Mouse (Mus musculus): ENCODE measurements around the gene Lman2. TPM values are rescaled to one million over a fixed set of nuclear protein-coding genes. Genes with fewer than 3 reads are reported as not detected.
A peak's percentile ranks its signal among the peaks of the same experiment; 100 is the strongest.

The Lman2 gene
- polyA plus RNA-seq, 1 experiment from 2014 or later = 91.7 TPM

DNA sequence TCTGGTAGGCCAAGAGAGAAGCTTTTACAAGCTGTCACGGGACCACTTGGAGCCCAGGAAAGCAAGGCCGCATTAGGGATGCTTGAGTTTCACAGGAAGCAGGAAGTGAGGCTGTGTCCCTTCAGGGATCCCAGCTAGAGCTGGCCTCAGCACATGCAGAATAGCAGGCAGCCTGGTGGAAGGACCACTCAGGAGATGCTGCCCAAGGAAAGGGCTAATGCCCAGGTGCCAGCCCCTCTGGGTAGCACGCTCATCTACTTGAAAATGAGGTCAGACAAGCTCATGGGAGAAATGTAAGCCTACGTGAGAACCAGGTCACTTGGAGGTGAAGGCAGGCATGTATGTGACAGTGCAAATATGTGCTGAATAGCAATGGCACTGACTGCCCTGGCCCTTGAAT lies 35.4 kb downstream of the Lman2 start:
- peaks cover 40% of the 10 kb centered on the region for H3K4me1 ChIP-seq (ENCODE audit: control insufficient read depth, insufficient read depth, low read length)
- H3K9ac ChIP-seq (replicated peaks; ENCODE audit: low read depth, low read length) = no peak overlapping the region
- 36% methylated on average over 4 of the region's 4 CpGs for WGBS
- H3K4me3 ChIP-seq (ENCODE audit: low read depth, low read length) = no peak overlapping the region
- H3K36me3 ChIP-seq (ENCODE audit: control insufficient read depth, insufficient read depth, low read length) = peaks cover 30% of the 10 kb centered on the region
- no peak overlapping the region for H3K4me2 ChIP-seq (replicated peaks; ENCODE audit: low read depth, low read length)
- H3K9me3 ChIP-seq (ENCODE audit: control insufficient read depth, low read depth, low read length) = no peaks in the 10 kb centered on the region
- H3K27ac ChIP-seq (ENCODE audit: low read length) = no peak overlapping the region
- no peak for ATAC-seq (ENCODE audit: insufficient number of reproducible peaks, insufficient read depth, low FRiP score, low read depth)
- H3K27me3 ChIP-seq (ENCODE audit: control insufficient read depth, insufficient read depth, low read length) = no peaks in the 10 kb centered on the region

DNA sequence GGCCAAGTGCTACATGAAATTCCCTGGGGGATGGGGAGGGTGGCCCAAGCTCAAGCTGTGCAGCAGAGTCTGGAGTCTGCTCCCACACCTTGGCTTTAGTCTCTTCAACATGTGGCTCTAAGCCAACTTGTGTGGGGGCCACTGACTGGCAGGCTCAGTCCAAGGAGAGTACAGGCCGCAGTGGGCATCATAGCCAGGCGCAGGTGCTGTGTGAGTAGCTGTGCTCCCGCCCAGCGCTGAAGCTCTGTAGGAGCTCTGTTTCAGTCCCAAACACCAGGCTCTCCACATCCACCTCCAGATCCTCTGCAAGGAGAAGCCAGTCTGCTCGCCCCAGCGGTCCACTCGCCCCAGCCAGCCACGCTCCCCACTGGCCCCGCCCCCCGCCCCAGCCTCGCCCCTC lies 37.0 kb downstream of the Lman2 start:
- no peak overlapping the region for H3K4me3 ChIP-seq (ENCODE audit: low read depth, low read length)
- ATAC-seq (ENCODE audit: insufficient number of reproducible peaks, insufficient read depth, low FRiP score, low read depth) = no peak
- H3K9ac ChIP-seq (replicated peaks; ENCODE audit: low read depth, low read length) = no peak overlapping the region
- 0 out of 2 replicates have a peak overlapping the region, but pooled peaks have one; percentile 33 for H3K27ac ChIP-seq (ENCODE audit: low read length)
- no peaks in the 10 kb centered on the region for H3K27me3 ChIP-seq (ENCODE audit: control insufficient read depth, insufficient read depth, low read length)
- H3K9me3 ChIP-seq (ENCODE audit: control insufficient read depth, low read depth, low read length) = no peaks in the 10 kb centered on the region
- peaks cover 30% of the 10 kb centered on the region for H3K36me3 ChIP-seq (ENCODE audit: control insufficient read depth, insufficient read depth, low read length)
- no peak overlapping the region for H3K4me2 ChIP-seq (replicated peaks; ENCODE audit: low read depth, low read length)
- WGBS = 61% methylated on average over 11 of the region's 11 CpGs
- peaks cover 41% of the 10 kb centered on the region for H3K4me1 ChIP-seq (ENCODE audit: control insufficient read depth, insufficient read depth, low read length)

DNA sequence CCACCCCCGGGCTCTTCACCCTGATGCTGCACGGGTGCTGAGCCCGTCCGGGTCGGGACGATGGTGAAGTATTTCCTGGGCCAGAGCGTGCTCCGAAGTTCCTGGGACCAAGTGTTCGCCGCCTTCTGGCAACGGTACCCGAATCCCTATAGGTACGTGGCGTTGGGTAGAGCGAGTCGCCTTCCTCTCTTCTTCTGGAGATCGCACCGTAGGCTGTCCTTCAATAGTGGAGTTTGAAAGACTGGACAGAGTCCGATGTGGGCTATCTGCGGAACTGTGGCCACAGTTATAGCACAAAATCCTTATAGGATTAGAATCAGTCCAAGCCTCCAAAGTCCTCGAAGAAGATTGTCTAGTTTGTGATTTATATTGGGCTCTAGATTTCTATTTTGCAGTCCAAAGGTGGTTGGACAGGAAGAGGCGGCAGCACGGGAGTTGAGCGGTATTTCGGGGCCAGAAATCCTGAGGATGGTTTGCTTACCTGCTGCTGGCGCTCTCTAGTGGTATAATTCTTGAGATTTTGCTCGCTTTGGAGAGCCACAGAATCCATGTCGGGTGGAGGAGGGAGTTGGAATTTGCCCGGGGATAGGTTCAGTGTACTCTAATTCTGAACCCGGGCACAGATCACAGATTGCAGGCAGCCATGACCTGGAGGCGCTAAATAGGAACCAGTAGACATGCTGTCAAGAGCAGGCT lies 40.3 kb downstream of the Lman2 start:
- Histone ChIP-seq H3K36me3 (ENCODE audit: control insufficient read depth, insufficient read depth, low read length) (peaks cover 48% of the 10 kb centered on the region), H3K4me1 (ENCODE audit: control insufficient read depth, insufficient read depth, low read length) (peaks cover 25% of the 10 kb centered on the region), H3K27me3 (ENCODE audit: control insufficient read depth, insufficient read depth, low read length) (no peaks in the 10 kb centered on the region), H3K9me3 (ENCODE audit: control insufficient read depth, low read depth, low read length) (no peaks in the 10 kb centered on the region), H3K9ac (replicated peaks; ENCODE audit: low read depth, low read length) (peak overlapping the region; percentile 93), H3K4me2 (replicated peaks; ENCODE audit: low read depth, low read length) (peak overlapping the region; percentile 95), H3K4me3 (ENCODE audit: low read depth, low read length) (peak overlapping the region; percentile 98), H3K27ac (ENCODE audit: low read length) (peak overlapping the region; percentile 90)
- under 1% methylated on average over 31 of the region's 31 CpGs for WGBS
- ATAC-seq (ENCODE audit: insufficient number of reproducible peaks, insufficient read depth, low FRiP score, low read depth) = no peak; the same call in 1 of the 2 replicates

DNA sequence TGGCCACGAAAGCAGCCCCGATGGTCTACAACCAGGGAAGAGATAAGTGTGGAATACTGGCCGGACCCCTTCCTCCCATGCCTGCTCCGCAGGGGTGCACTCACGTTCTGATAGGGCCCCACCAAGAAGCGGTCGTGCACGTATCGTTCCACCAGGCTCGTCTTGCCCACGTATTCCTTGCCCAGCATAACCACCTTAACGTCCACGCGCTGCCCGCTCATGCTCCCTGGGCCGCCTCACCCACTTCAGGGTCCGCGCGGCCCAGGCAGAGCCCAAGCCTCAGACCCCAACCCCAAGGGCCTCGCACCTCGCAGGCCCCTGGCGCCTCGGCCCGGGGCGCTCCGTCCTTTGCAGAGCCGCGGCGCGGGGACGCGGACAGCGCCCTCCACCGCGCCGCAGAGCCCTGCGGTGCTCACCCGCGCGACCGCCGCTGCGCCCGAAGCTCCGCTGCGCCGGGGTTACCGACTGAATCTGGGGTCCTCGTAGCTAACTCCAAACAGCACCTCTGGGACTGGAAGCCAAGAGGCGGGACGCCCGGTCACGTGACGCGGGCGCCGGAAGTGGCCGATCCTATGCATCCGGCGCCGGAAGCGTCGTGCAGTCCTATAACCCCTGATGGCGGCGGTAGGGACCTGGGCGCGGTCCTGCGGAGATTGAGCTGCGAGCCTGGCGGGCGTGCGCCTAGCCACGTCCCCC lies 41.0 kb downstream of the Lman2 start, which contains the start of gene Rab24:
Rab24 (minus strand) TSS at position 513 of the 696 bp plus-strand sequence.
- Histone ChIP-seq H3K4me3 (ENCODE audit: low read depth, low read length) (peak within 1 kb of the TSS; percentile 98), H3K36me3 (ENCODE audit: control insufficient read depth, insufficient read depth, low read length) (peaks cover 55% of the 10 kb centered on the region), H3K27me3 (ENCODE audit: control insufficient read depth, insufficient read depth, low read length) (no peaks in the 10 kb centered on the region), H3K27ac (ENCODE audit: low read length) (peak within 1 kb of the TSS; percentile 90), H3K9me3 (ENCODE audit: control insufficient read depth, low read depth, low read length) (no peaks in the 10 kb centered on the region), H3K4me1 (ENCODE audit: control insufficient read depth, insufficient read depth, low read length) (peaks cover 25% of the 10 kb centered on the region), H3K9ac (replicated peaks; ENCODE audit: low read depth, low read length) (peak within 1 kb of the TSS; percentile 93), H3K4me2 (replicated peaks; ENCODE audit: low read depth, low read length) (peak within 1 kb of the TSS; percentile 95)
- peak; percentile 93 for ATAC-seq (ENCODE audit: insufficient number of reproducible peaks, insufficient read depth, low FRiP score, low read depth)
- WGBS = under 1% methylated on average over 73 of the region's 73 CpGs

DNA sequence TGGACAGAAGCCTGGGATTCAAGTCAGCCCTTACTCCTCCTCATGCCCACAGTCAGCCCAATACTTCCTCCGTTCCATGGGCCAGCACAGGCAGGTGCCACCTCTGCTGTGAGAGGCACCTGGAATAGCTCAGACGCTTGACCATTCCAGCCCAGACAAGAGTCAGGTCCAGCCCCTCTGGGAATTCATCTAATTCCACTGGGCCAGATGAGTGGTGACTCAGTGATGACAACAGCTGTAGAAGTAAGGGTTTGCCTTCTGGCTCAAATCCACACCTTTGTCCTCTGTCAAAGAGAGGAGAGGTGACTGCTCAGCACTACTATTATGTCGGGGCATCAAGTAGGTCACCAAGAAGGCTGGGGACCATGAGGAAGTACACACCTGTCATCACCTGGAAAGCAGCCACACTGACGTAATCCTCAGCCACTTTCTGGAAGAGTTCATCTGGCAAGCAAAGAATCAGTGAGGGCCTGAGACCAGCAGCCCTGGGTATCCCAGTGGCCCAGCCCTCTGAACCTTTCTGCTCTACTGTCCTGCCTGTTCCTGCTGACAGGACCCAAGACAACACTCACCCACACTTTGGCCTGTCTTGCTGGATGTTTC lies 42.6 kb downstream of the Lman2 start, which contains the start of gene Prelid1:
Prelid1 (plus strand) TSS at position 570 of the 603 bp plus-strand sequence.
- ATAC-seq (ENCODE audit: insufficient number of reproducible peaks, insufficient read depth, low FRiP score, low read depth) = no peak
- Histone ChIP-seq H3K9me3 (ENCODE audit: control insufficient read depth, low read depth, low read length) (no peaks in the 10 kb centered on the region), H3K4me3 (ENCODE audit: low read depth, low read length) (peak within 1 kb of the TSS; percentile 98), H3K9ac (replicated peaks; ENCODE audit: low read depth, low read length) (peak within 1 kb of the TSS; percentile 93), H3K27me3 (ENCODE audit: control insufficient read depth, insufficient read depth, low read length) (no peaks in the 10 kb centered on the region), H3K36me3 (ENCODE audit: control insufficient read depth, insufficient read depth, low read length) (peaks cover 46% of the 10 kb centered on the region), H3K4me1 (ENCODE audit: control insufficient read depth, insufficient read depth, low read length) (peaks cover 20% of the 10 kb centered on the region), H3K4me2 (replicated peaks; ENCODE audit: low read depth, low read length) (peak within 1 kb of the TSS; percentile 95), H3K27ac (ENCODE audit: low read length) (peak within 1 kb of the TSS; percentile 90; the same call in 1 of the 2 replicates)
- 81% methylated on average over 4 of the region's 4 CpGs for WGBS

DNA sequence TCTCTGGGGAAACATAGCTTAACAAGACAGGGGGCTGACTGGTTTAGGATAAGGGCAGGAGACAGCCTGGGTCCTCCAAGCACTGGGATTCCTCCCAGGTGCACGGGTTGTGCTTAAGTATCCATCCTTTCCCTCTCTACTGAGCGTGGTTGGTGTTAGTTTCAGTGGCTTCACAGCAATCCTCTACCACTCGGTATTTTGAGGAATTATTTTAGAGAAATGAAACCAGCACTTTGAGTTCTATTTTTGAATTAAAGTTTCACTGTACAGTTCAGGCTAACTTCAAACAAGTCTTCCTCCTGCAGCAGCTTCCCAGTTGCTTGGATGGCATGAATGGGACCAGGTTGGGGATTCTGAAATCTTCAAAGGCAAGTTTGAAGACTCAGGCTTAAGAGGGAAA lies 44.2 kb downstream of the Lman2 start:
- no peaks in the 10 kb centered on the region for H3K27me3 ChIP-seq (ENCODE audit: control insufficient read depth, insufficient read depth, low read length)
- no peaks in the 10 kb centered on the region for H3K9me3 ChIP-seq (ENCODE audit: control insufficient read depth, low read depth, low read length)
- H3K27ac ChIP-seq (ENCODE audit: low read length) = no peak overlapping the region
- peaks cover 49% of the 10 kb centered on the region for H3K36me3 ChIP-seq (ENCODE audit: control insufficient read depth, insufficient read depth, low read length)
- ATAC-seq (ENCODE audit: insufficient number of reproducible peaks, insufficient read depth, low FRiP score, low read depth) = no peak
- H3K4me2 ChIP-seq (replicated peaks; ENCODE audit: low read depth, low read length) = no peak overlapping the region
- no peak overlapping the region for H3K4me3 ChIP-seq (ENCODE audit: low read depth, low read length)
- 78% methylated on average over 3 of the region's 3 CpGs for WGBS
- H3K4me1 ChIP-seq (ENCODE audit: control insufficient read depth, insufficient read depth, low read length) = peaks cover 13% of the 10 kb centered on the region
- H3K9ac ChIP-seq (replicated peaks; ENCODE audit: low read depth, low read length) = no peak overlapping the region

DNA sequence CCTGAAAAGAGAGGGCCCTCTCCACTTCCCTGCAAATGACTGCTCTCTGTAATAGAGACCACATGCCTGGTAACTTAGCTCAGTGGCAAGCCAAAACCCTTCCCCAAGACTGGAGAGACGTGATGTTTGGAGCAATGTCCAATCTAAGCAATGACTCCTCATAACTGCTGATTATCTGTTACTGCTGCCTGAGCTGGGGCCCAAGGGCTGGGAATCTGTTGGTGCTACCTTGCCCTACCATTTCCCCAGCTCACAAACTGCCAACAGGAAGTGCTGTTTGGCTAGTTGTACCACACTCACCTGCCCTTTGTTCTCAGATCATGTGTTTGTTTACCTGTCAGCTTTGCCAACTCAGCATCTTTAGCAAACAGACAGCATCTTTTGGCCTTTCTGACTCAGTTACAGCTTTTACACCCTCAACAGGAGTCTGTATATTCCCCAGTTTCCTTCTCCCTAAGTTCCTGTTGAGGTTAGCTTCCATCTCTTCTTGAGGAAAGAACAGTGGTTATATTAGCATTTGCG lies 47.6 kb downstream of the Lman2 start:
- WGBS = 88% methylated on average over 2 of the region's 2 CpGs
- ATAC-seq (ENCODE audit: insufficient number of reproducible peaks, insufficient read depth, low FRiP score, low read depth) = no peak

DNA sequence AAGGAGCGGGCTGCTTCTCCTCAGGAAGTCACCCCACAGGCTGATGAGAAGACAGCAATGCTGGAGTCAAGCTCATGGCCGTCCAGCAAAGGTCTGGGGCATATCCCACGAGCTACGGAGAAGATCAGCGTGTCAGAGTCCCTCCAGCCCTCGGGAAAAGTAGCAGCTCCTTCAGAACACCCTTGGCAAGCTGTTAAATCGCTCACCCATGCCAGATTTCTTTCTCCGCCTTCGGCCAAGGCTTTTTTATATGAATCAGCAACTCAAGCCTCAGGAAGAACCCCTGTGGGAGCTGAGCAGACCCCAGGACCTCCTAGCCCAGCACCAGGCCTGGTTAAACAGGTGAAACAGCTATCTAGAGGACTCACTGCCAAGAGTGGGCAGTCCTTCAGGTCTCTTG lies 49.5 kb downstream of the Lman2 start:
- Histone ChIP-seq H3K4me3 (ENCODE audit: low read depth, low read length) (no peak overlapping the region), H3K27me3 (ENCODE audit: control insufficient read depth, insufficient read depth, low read length) (no peaks in the 10 kb centered on the region), H3K9ac (replicated peaks; ENCODE audit: low read depth, low read length) (no peak overlapping the region), H3K27ac (ENCODE audit: low read length) (no peak overlapping the region), H3K9me3 (ENCODE audit: control insufficient read depth, low read depth, low read length) (no peaks in the 10 kb centered on the region), H3K4me2 (replicated peaks; ENCODE audit: low read depth, low read length) (no peak overlapping the region), H3K4me1 (ENCODE audit: control insufficient read depth, insufficient read depth, low read length) (no peaks in the 10 kb centered on the region), H3K36me3 (ENCODE audit: control insufficient read depth, insufficient read depth, low read length) (peaks cover 73% of the 10 kb centered on the region)
- WGBS = 90% methylated on average over 9 of the region's 9 CpGs
- ATAC-seq (ENCODE audit: insufficient number of reproducible peaks, insufficient read depth, low FRiP score, low read depth) = no peak

More for the DNA sequence above, 47.6 kb downstream of the Lman2 start:
- Histone ChIP-seq H3K4me3 (ENCODE audit: low read depth, low read length) (no peak overlapping the region), H3K27me3 (ENCODE audit: control insufficient read depth, insufficient read depth, low read length) (no peaks in the 10 kb centered on the region), H3K9me3 (ENCODE audit: control insufficient read depth, low read depth, low read length) (no peaks in the 10 kb centered on the region), H3K36me3 (ENCODE audit: control insufficient read depth, insufficient read depth, low read length) (peaks cover 73% of the 10 kb centered on the region), H3K27ac (ENCODE audit: low read length) (no peak overlapping the region), H3K4me1 (ENCODE audit: control insufficient read depth, insufficient read depth, low read length) (no peaks in the 10 kb centered on the region), H3K9ac (replicated peaks; ENCODE audit: low read depth, low read length) (no peak overlapping the region), H3K4me2 (replicated peaks; ENCODE audit: low read depth, low read length) (no peak overlapping the region)

All from stomach, embryonic 14.5 days (tissue).